Mouse (Mus musculus) limb, embryonic 10.5 days (tissue): ENCODE data around the gene Mfsd2a. TPM values are rescaled to one million over a fixed set of nuclear protein-coding genes. Genes with fewer than 3 reads are reported as not detected.
A peak's percentile ranks its signal among the peaks of the same experiment; 100 is the strongest.
"Not testable (repeated sequence)": the region's sequence is repeated elsewhere in the genome, so short reads cannot be mapped to it uniquely, and the experiment has no call there.

Source experiments
- DNase-seq: peaks from one replicate; pipeline ENCODE4 v3.0.0-alpha.2; 2017; ENCODE audit warnings: low spot score
- H3K27ac ChIP-seq: fragments of 300-500 bp; sonication (generic); 2 replicates; pipeline ENCODE4 v1.5.1; 2016; ENCODE audit warnings: mild to moderate bottlenecking
- H3K27me3 ChIP-seq: fragments of 300-500 bp; sonication (generic); 2 replicates; pipeline ENCODE4 v1.6.1; 2016; ENCODE audit warnings: low read depth, mild to moderate bottlenecking; ENCODE audit not compliant: poor library complexity, severe bottlenecking
- H3K36me3 ChIP-seq: fragments of 300-500 bp; sonication (generic); 2 replicates; pipeline ENCODE4 v1.6.1; 2016; ENCODE audit warnings: mild to moderate bottlenecking, moderate library complexity
- H3K4me1 ChIP-seq: fragments of 300-500 bp; sonication (generic); 2 replicates; pipeline ENCODE4 v1.6.1; 2016
- H3K4me3 ChIP-seq: fragments of 300-500 bp; sonication (generic); 2 replicates; pipeline ENCODE4 v1.5.1; 2016; ENCODE audit warnings: mild to moderate bottlenecking, moderate library complexity
- H3K9me3 ChIP-seq: fragments of 300-500 bp; sonication (generic); replicated peaks from 2 replicates; pipeline ENCODE4 v1.6.1; 2016; ENCODE audit warnings: mild to moderate bottlenecking
- WGBS: fragments of 180-500 bp; shearing (Covaris S2); methylation state at CpG from one replicate; pipeline ENCODE4 v1.1.7; 2016; 5-methylcytosine and 5-hydroxymethylcytosine counted together
- polyA plus RNA-seq: library from polyadenylated mRNA; unstranded; fragments of >200 nt; fragmentation: Nextera tagmentation; extraction: Ambion mirVana; gene quantifications from 2 replicates; pipeline ENCODE4 v1.2.1, GENCODE M21; 2016

Gene Mfsd2a
- polyA plus RNA-seq, 1 experiment from 2014 or later: 10.1 TPM

DNA sequence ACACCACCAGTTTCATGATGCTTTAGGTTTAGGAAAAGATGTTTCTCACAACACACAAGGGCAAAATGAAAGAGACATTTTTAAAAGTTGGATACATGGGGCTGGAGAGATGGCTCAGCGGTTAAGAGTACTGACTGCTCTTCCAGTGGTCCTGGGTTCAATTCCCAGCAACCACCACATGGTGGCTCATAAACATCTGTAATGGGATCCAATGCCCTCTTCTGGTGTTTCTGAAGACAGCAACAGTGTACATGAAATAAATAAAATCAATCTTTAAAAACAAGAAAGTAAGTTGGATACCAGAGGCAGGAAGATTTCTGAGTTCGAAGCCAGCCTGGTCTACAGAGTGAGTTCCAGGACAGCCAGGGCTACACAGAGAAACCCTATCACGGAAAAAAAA, 27.0 kb upstream of the Mfsd2a start:
- H3K4me1 ChIP-seq, H3K9me3 ChIP-seq, DNase-seq, H3K27ac ChIP-seq, H3K4me3 ChIP-seq, H3K36me3 ChIP-seq: not testable (repeated sequence)
- 65% methylated on average over 3 of the region's 3 CpGs for WGBS
- H3K27me3 ChIP-seq: peaks cover 22% of the 10 kb centered on the region

DNA sequence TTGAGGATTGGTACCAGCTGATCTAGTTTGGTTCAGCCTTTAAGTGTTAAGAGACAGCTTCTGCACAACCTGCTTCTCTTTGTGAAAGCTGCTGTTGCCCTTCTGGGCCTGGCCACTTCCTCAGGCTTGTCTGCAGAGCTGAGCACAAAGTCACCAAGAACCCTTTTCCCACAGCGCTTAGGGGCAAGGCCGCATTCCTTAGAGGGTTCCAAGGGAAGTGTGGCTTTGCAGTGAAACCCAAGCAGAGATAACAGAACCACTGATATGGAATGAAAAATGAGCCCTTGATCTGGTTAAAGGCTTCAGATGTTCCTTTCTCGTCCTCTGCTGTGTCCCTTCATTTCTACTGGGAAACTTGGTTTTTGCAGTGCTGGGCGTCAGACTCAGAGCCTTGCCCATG, 26.4 kb upstream of the Mfsd2a start:
- no peaks in the 10 kb centered on the region for H3K9me3 ChIP-seq
- DNase-seq: no peak
- no peak overlapping the region for H3K4me3 ChIP-seq
- WGBS: 85% methylated on average over 4 of the region's 4 CpGs
- H3K27me3 ChIP-seq: peaks cover 28% of the 10 kb centered on the region
- H3K36me3 ChIP-seq: no peaks in the 10 kb centered on the region
- H3K27ac ChIP-seq: no peak overlapping the region
- H3K4me1 ChIP-seq: peaks cover 11% of the 10 kb centered on the region

- Histone ChIP-seq H3K27ac (no peak overlapping the region), H3K27me3 (peaks cover 45% of the 10 kb centered on the region), H3K4me1 (peaks cover 18% of the 10 kb centered on the region), H3K4me3 (no peak overlapping the region), H3K36me3 (no peaks in the 10 kb centered on the region), H3K9me3 (no peaks in the 10 kb centered on the region)
- no peak for DNase-seq
- WGBS: 57% methylated on average over 8 of the region's 8 CpGs
Observed at GRCm38 (mm10) chr4:122985110-122985509, 24.1 kb upstream of the Mfsd2a start.

DNA sequence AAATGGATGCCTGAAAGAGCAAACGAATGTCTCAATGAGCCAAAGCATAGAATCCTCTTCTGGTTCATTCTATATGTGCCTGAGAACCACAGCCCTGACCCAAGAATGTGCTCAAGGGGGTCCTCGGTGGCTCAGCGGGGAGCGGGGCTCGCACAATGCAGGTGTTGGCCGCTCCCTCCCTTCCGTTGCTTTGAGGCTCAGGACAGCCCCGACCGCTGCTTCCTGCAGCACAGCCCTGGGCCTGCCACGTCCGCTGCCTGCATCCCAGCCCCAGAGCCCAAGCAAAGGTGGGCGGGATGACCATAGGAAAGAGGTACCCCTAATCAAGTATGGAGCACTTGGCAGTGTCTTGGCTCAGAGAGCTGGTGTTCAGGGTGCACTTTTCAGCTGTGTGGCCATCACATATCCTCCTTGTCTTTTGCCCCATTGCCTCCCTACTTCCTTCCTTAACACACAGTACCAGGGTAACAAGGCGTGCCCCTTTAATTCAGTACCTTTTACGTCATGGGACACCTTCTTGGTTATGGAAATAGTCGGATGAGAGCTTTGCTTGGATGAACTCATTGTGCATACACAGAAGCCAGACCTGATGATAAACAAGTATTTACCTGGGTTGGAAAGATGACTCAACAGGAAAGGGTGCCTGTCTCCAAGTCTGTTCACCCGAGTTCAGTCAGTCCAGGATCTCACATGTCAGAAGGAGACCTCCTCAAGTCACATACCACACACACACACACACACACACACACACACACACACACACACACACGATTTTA, 22.7 kb upstream of the Mfsd2a start:
- H3K27me3 ChIP-seq: peaks cover 48% of the 10 kb centered on the region
- H3K36me3 ChIP-seq: no peaks in the 10 kb centered on the region
- no peaks in the 10 kb centered on the region for H3K9me3 ChIP-seq
- H3K4me1 ChIP-seq: peaks cover 18% of the 10 kb centered on the region
- H3K4me3 ChIP-seq: peak overlapping the region; percentile 37
- H3K27ac ChIP-seq: no peak overlapping the region
- 18% methylated on average over 17 of the region's 17 CpGs for WGBS
- no peak for DNase-seq

DNA sequence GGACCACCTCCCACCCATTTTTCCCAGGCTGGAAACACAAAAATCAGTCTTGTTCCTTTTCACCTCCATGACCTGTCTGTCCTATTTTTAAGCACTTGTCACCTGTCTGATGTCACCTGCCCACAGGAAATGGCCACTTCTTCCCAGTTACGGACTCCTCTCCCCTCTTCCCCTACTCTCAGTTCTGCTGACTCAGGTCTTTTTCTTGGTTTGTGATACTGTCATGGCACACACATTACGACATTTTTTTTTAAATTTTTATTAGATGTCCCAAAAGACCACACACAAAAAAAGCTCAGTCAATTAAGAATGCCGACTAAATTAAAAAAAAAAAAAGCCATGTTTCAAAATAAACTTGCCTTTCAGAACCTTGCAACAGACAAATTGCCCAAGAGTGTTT, 21.5 kb upstream of the Mfsd2a start:
- no peak for DNase-seq
- peaks cover 20% of the 10 kb centered on the region for H3K4me1 ChIP-seq
- no peak overlapping the region for H3K4me3 ChIP-seq
- peaks cover 48% of the 10 kb centered on the region for H3K27me3 ChIP-seq
- no peak overlapping the region for H3K27ac ChIP-seq
- no peaks in the 10 kb centered on the region for H3K9me3 ChIP-seq
- no peaks in the 10 kb centered on the region for H3K36me3 ChIP-seq
- 80% methylated on average over 3 of the region's 3 CpGs for WGBS

DNA sequence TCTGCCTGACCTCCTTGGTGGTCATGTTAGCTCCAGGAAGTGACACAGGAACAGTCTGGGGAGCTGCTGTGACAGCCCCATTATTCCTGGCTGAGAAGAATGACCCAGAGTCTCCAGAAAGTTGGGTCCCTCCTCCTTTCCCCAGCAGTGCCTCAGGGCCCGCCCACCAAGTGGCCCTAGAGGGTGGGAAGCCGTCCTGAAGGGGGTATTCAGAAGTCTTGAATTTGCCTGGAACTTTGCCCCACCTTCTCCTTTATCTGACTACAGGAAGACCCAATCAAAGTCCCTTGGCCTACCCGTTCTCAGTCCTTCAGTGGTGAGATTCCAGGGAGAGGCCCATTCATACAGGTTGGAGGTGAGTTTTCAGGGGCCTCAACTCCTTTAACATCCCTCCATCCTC, 20.9 kb upstream of the Mfsd2a start:
- no peak for DNase-seq
- 52% methylated on average over 3 of the region's 3 CpGs for WGBS
- no peak overlapping the region for H3K27ac ChIP-seq
- H3K27me3 ChIP-seq: peaks cover 48% of the 10 kb centered on the region
- H3K9me3 ChIP-seq: no peaks in the 10 kb centered on the region
- H3K36me3 ChIP-seq: no peaks in the 10 kb centered on the region
- peaks cover 26% of the 10 kb centered on the region for H3K4me1 ChIP-seq
- no peak overlapping the region for H3K4me3 ChIP-seq

GRCm38 (mm10) chr4:122981238-122981637, 20.2 kb upstream of the Mfsd2a start:
- 80% methylated on average over 7 of the region's 7 CpGs for WGBS
- Histone ChIP-seq H3K27ac (no peak overlapping the region), H3K27me3 (peaks cover 48% of the 10 kb centered on the region)

DNA sequence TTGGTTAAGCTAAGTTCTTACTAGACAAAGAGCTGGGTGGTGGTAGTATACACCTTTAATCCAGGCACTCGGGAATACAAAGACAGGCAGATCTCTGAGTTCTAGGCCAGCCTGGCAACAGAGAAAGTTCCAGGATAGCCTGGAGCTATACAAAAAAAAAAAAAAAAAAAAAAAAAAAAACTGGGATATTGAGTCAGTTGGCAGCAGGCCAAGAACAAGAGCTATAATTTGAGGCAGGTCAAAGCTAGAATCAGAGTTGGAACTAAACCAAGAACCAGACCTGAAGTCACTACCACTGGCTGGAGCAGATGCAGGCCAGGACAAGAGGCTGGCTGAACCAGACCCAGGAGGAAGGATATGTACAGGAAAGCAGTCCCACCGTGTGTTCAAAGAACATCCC, 19.7 kb upstream of the Mfsd2a start:
- Histone ChIP-seq H3K9me3 (no peaks in the 10 kb centered on the region), H3K27me3 (peaks cover 48% of the 10 kb centered on the region), H3K36me3 (no peaks in the 10 kb centered on the region), H3K27ac (no peak overlapping the region), H3K4me3 (no peak overlapping the region), H3K4me1 (peaks cover 31% of the 10 kb centered on the region)
- DNase-seq: no peak
- 81% methylated on average over 2 of the region's 2 CpGs for WGBS

More at GRCm38 (mm10) chr4:122981238-122981637, 20.2 kb upstream of the Mfsd2a start:
- Histone ChIP-seq H3K9me3 (no peaks in the 10 kb centered on the region), H3K36me3 (no peaks in the 10 kb centered on the region), H3K4me3 (no peak overlapping the region), H3K4me1 (peaks cover 31% of the 10 kb centered on the region)
- no peak for DNase-seq

DNA sequence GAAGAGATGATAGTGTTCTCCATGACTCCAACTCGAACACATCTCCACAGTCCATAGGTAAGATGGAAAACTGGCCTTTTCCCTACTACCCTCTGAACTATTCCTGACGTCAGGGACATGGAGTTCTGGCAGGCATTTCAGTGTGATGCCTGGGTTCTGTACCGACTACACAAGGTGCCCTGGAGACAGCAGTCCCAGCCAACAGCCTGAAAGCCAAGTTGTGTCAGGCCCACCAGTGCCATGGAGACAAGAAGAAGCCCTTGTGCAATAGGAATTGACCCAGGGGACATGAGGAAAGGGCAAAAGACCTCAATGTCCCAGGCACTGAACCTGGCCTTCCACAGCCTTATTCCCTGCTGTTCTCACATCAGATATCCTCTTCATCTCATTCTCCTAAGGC, 18.8 kb upstream of the Mfsd2a start:
- Histone ChIP-seq H3K36me3 (no peaks in the 10 kb centered on the region), H3K27me3 (peaks cover 44% of the 10 kb centered on the region), H3K4me3 (no peak overlapping the region), H3K4me1 (peaks cover 31% of the 10 kb centered on the region), H3K27ac (no peak overlapping the region), H3K9me3 (no peaks in the 10 kb centered on the region)
- no peak for DNase-seq
- 79% methylated on average over 3 of the region's 3 CpGs for WGBS

DNA sequence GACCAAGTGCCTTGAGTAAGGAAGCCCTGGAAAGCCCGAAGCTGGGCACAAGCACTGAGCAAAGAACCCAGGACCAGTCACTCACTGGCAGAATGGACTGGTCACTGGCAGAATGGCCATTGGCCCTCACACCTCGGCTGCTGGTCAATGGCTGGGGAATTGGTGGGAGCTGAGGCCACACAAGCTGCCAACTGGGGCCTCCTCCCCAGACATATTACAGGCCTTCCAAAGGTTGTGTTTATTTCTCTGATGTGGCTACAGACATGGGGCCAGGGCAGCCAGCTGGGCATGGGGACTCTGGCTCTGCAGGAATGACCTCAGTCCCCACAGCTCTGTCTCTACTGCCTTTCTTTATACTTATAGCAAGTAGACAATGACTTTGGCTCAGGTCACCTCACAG, 17.9 kb upstream of the Mfsd2a start:
- no peak for DNase-seq
- Histone ChIP-seq H3K27me3 (peaks cover 34% of the 10 kb centered on the region), H3K36me3 (no peaks in the 10 kb centered on the region), H3K9me3 (no peaks in the 10 kb centered on the region), H3K4me1 (peaks cover 31% of the 10 kb centered on the region), H3K4me3 (no peak overlapping the region), H3K27ac (no peak overlapping the region)
- 82% methylated on average over 2 of the region's 2 CpGs for WGBS

DNA sequence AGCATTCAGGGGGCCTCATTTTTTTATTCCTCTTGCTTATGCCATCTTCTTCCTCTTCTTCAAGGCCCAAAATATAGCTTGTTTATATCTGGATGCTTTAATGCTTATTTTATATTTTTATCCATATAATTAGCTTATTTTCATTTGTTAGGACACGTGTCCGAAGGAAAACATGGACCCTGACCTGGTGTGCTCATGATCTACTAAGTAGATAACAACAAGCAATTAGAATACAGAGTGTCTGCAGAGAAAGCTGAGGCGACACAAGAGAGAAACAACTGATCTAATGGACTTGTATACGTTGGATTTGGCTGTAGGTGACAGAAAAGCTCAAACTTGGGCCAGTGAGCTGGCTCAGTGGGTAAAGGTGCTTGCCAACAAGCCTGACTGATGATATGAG, 15.9 kb upstream of the Mfsd2a start:
- WGBS: 62% methylated on average over 4 of the region's 4 CpGs

DNA sequence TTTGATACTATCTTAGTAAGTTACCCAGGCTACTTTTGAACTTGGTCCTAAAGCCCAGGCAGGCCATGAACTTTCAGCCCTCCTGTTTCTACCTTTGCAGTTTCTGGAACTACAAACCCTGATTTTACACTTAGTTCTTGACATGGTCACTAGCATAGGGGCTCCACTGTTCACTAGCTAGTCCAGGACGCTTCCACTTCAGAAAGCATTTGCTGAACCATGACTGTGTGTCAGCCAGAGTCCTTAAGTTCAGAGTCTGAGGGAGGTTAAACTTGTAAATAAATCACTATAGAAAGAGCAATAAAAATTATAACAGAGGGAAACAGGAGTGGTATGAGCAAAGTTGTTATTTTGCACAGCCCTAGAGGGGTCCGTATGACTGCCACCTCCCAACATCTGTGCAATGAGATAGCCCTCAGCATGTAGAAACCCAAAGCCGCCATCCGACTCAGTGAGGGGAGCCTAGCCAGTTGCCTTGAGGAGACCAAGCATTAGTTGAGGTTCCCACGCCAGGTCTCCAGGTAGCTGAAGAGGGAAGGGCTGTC, 14.1 kb upstream of the Mfsd2a start:
- Histone ChIP-seq H3K36me3 (no peaks in the 10 kb centered on the region), H3K27me3 (peaks cover 5% of the 10 kb centered on the region), H3K27ac (no peak overlapping the region), H3K4me3 (no peak overlapping the region), H3K4me1 (peaks cover 19% of the 10 kb centered on the region), H3K9me3 (no peaks in the 10 kb centered on the region)
- 80% methylated on average over 5 of the region's 5 CpGs for WGBS
- DNase-seq: no peak

More for the DNA sequence above, 15.9 kb upstream of the Mfsd2a start:
- H3K4me3 ChIP-seq: no peak overlapping the region
- peaks cover 17% of the 10 kb centered on the region for H3K27me3 ChIP-seq
- H3K27ac ChIP-seq: no peak overlapping the region
- H3K4me1 ChIP-seq: peaks cover 19% of the 10 kb centered on the region
- H3K36me3 ChIP-seq: no peaks in the 10 kb centered on the region
- DNase-seq: no peak
- no peaks in the 10 kb centered on the region for H3K9me3 ChIP-seq

DNA sequence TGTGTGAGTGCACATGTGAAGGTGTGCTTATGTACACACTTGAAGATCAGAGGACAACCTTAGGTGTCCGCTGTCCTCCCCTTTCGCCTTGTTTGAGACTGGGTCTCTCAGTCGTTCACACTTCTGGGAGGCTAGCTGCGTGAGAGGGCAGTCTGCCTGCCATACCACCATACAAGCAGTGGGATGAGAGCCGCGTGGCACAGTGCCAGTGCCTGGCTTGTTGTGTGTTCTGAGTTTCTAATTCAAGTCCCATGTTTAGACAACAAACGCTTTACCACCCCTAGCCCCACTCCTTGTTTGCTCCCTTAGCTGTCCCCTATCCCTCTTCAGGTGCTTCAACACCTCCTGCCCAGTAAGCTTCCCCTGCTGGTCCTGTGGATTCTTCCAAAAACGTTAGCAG, 11.1 kb upstream of the Mfsd2a start:
- Histone ChIP-seq H3K36me3 (no peaks in the 10 kb centered on the region), H3K4me3 (no peak overlapping the region), H3K27ac (no peak overlapping the region), H3K4me1 (peaks cover 12% of the 10 kb centered on the region), H3K9me3 (no peaks in the 10 kb centered on the region), H3K27me3 (0 out of 2 replicates have a peak, but pooled peaks cover 3% of the 10 kb centered on the region)
- DNase-seq: no peak
- WGBS: 74% methylated on average over 8 of the region's 8 CpGs
